9 mouse cellular contexts compared by ENCODE assay signal in genomic region chr4:57846991-57847422, GRCm38 (mm10).
DNase-seq lines count a peak whose midpoint lies in the region; ATAC-seq lines count a peak whose summit lies in the region.
"Had no signal": no experiment of that assay in that cellular context is flagged by ENCODE, and none has a peak within 500 bp of the region (broad histone marks: within the 10 kb centered on the region; RNA-seq: fewer than 3 reads in every experiment).

No protein-coding gene starts in this region.

- peak; percentile 46 for ATAC-seq in lung, embryonic 15.5 days (ENCODE audit: borderline replicate concordance, extremely low read depth, low FRiP score, low TSS enrichment)

- WGBS in lung, embryonic 15.5 days, result 10% methylated on average over 8 of the region's 8 CpGs

- peak; percentile 32 for DNase-seq in gastrocnemius, postnatal 10 days
- DNase-seq in gastrocnemius, adult 8-10 months (ENCODE audit: low spot score in 2 of 2), result no peak
- DNase-seq in heart, adult 18-20 months, result peak; percentile 71 to 81
- peak; percentile 54 for DNase-seq in kidney, adult 11 months
- no peak for DNase-seq in testis, postnatal 14 days (ENCODE audit: low spot score)
- no peak for DNase-seq in spleen, adult 18-20 months
- DNase-seq in testis, postnatal 10 days (ENCODE audit: low spot score), result no peak

- H3K36me3 ChIP-seq in lung, embryonic 15.5 days, result peaks cover 4% of the 10 kb centered on the region; the same call in 1 of the 2 replicates

- no peaks in the 10 kb centered on the region for H3K27me3 ChIP-seq in lung, embryonic 15.5 days
- H3K27me3 ChIP-seq: CH12.LX had no signal

- peak overlapping the region; percentile 66 for H3K4me2 ChIP-seq in lung, embryonic 15.5 days

- H3K4me1 ChIP-seq in lung, embryonic 15.5 days, result peaks cover 67% of the 10 kb centered on the region

- H3K9me3 ChIP-seq in lung, embryonic 15.5 days, result no peaks in the 10 kb centered on the region

- H3K27ac ChIP-seq in lung, embryonic 15.5 days, result peak overlapping the region; percentile 93

- peak overlapping the region; percentile 25; the same call in 1 of the 2 replicates for H3K9ac ChIP-seq in lung, embryonic 15.5 days

- peak overlapping the region; percentile 44 for H3K4me3 ChIP-seq in lung, embryonic 15.5 days

Comparison
In these comparisons a context has a peak if more than half of its experiments do, and no peak if none do; other contexts are left out.
1. DNase-seq: peak in gastrocnemius, postnatal 10 days (single experiment), heart, adult 18-20 months (2 of 2) and kidney, adult 11 months (single experiment); none in gastrocnemius, adult 8-10 months (0 of 2), testis, postnatal 14 days (single experiment), spleen, adult 18-20 months (0 of 2) and testis, postnatal 10 days (single experiment).